Mouse (Mus musculus): ENCODE results near the gene Dyrk1a. TPM values are rescaled to one million over a fixed set of nuclear protein-coding genes. Genes with fewer than 3 reads are reported as not detected.
A peak's percentile ranks its signal among the peaks of the same experiment; 100 is the strongest.

Dyrk1a gene
- polyA plus RNA-seq, 1 experiment from 2014 or later: 13.3 TPM

GRCm38 (mm10) chr16:94533679-94534078, 36.1 kb upstream of the Dyrk1a start:
- H3K4me3 ChIP-seq (ENCODE audit: low read length): no peak overlapping the region
- H3K9me3 ChIP-seq (ENCODE audit: control insufficient read depth, low read length): no peaks in the 10 kb centered on the region
- H3K27me3 ChIP-seq (ENCODE audit: control insufficient read depth, insufficient read depth, low read length): no peaks in the 10 kb centered on the region
- no peak overlapping the region for H3K27ac ChIP-seq (ENCODE audit: low read depth, low read length)
- H3K4me2 ChIP-seq (replicated peaks; ENCODE audit: low read depth, low read length): no peak overlapping the region
- ATAC-seq (ENCODE audit: low FRiP score, low TSS enrichment): no peak
- WGBS: 82% methylated on average over 6 of the region's 6 CpGs
- H3K36me3 ChIP-seq (ENCODE audit: control insufficient read depth, insufficient read depth, low read length): no peaks in the 10 kb centered on the region
- peaks cover 7% of the 10 kb centered on the region; the same call in 1 of the 2 replicates for H3K4me1 ChIP-seq (ENCODE audit: control insufficient read depth, insufficient read depth, low read length)
- no peak overlapping the region for H3K9ac ChIP-seq (ENCODE audit: low read depth, low read length)

GRCm38 (mm10) chr16:94535716-94536115, 34.1 kb upstream of the Dyrk1a start:
- Histone ChIP-seq H3K4me1 (ENCODE audit: control insufficient read depth, insufficient read depth, low read length) (peaks cover 7% of the 10 kb centered on the region; the same call in 1 of the 2 replicates), H3K9me3 (ENCODE audit: control insufficient read depth, low read length) (no peaks in the 10 kb centered on the region), H3K36me3 (ENCODE audit: control insufficient read depth, insufficient read depth, low read length) (no peaks in the 10 kb centered on the region), H3K9ac (ENCODE audit: low read depth, low read length) (no peak overlapping the region), H3K27ac (ENCODE audit: low read depth, low read length) (no peak overlapping the region), H3K4me3 (ENCODE audit: low read length) (no peak overlapping the region), H3K4me2 (replicated peaks; ENCODE audit: low read depth, low read length) (no peak overlapping the region), H3K27me3 (ENCODE audit: control insufficient read depth, insufficient read depth, low read length) (no peaks in the 10 kb centered on the region)
- ATAC-seq (ENCODE audit: low FRiP score, low TSS enrichment): no peak
- 88% methylated on average over 5 of the region's 5 CpGs for WGBS

GRCm38 (mm10) chr16:94536417-94537158, 33.2 kb upstream of the Dyrk1a start:
- Histone ChIP-seq H3K4me1 (ENCODE audit: control insufficient read depth, insufficient read depth, low read length) (peaks cover 7% of the 10 kb centered on the region; the same call in 1 of the 2 replicates), H3K27me3 (ENCODE audit: control insufficient read depth, insufficient read depth, low read length) (no peaks in the 10 kb centered on the region), H3K9ac (ENCODE audit: low read depth, low read length) (no peak overlapping the region), H3K9me3 (ENCODE audit: control insufficient read depth, low read length) (no peaks in the 10 kb centered on the region), H3K4me3 (ENCODE audit: low read length) (no peak overlapping the region), H3K27ac (ENCODE audit: low read depth, low read length) (no peak overlapping the region), H3K4me2 (replicated peaks; ENCODE audit: low read depth, low read length) (no peak overlapping the region; the same call in 1 of the 2 replicates), H3K36me3 (ENCODE audit: control insufficient read depth, insufficient read depth, low read length) (no peaks in the 10 kb centered on the region)
- no peak for ATAC-seq (ENCODE audit: low FRiP score, low TSS enrichment)
- 52% methylated on average over 7 of the region's 7 CpGs for WGBS

GRCm38 (mm10) chr16:94537159-94537527, 32.7 kb upstream of the Dyrk1a start:
- Histone ChIP-seq H3K36me3 (ENCODE audit: control insufficient read depth, insufficient read depth, low read length) (no peaks in the 10 kb centered on the region), H3K27me3 (ENCODE audit: control insufficient read depth, insufficient read depth, low read length) (no peaks in the 10 kb centered on the region), H3K4me1 (ENCODE audit: control insufficient read depth, insufficient read depth, low read length) (peaks cover 7% of the 10 kb centered on the region; the same call in 1 of the 2 replicates), H3K4me2 (replicated peaks; ENCODE audit: low read depth, low read length) (no peak overlapping the region; the same call in 1 of the 2 replicates), H3K27ac (ENCODE audit: low read depth, low read length) (no peak overlapping the region), H3K4me3 (ENCODE audit: low read length) (no peak overlapping the region), H3K9ac (ENCODE audit: low read depth, low read length) (no peak overlapping the region), H3K9me3 (ENCODE audit: control insufficient read depth, low read length) (no peaks in the 10 kb centered on the region)
- 12% methylated on average over 9 of the region's 9 CpGs for WGBS
- peak; percentile 57; the same call in 1 of the 2 replicates for ATAC-seq (ENCODE audit: low FRiP score, low TSS enrichment)

GRCm38 (mm10) chr16:94540140-94540539, 29.7 kb upstream of the Dyrk1a start:
- 96% methylated on average over 9 of the region's 9 CpGs for WGBS
- no peak for ATAC-seq (ENCODE audit: low FRiP score, low TSS enrichment)
- H3K27me3 ChIP-seq (ENCODE audit: control insufficient read depth, insufficient read depth, low read length): no peaks in the 10 kb centered on the region
- peaks cover 7% of the 10 kb centered on the region; the same call in 1 of the 2 replicates for H3K4me1 ChIP-seq (ENCODE audit: control insufficient read depth, insufficient read depth, low read length)
- H3K9me3 ChIP-seq (ENCODE audit: control insufficient read depth, low read length): no peaks in the 10 kb centered on the region
- no peak overlapping the region for H3K9ac ChIP-seq (ENCODE audit: low read depth, low read length)
- H3K36me3 ChIP-seq (ENCODE audit: control insufficient read depth, insufficient read depth, low read length): no peaks in the 10 kb centered on the region
- H3K27ac ChIP-seq (ENCODE audit: low read depth, low read length): no peak overlapping the region
- no peak overlapping the region for H3K4me3 ChIP-seq (ENCODE audit: low read length)
- H3K4me2 ChIP-seq (replicated peaks; ENCODE audit: low read depth, low read length): no peak overlapping the region

GRCm38 (mm10) chr16:94542898-94543297, 26.9 kb upstream of the Dyrk1a start:
- Histone ChIP-seq H3K4me3 (ENCODE audit: low read length) (no peak overlapping the region), H3K27me3 (ENCODE audit: control insufficient read depth, insufficient read depth, low read length) (no peaks in the 10 kb centered on the region), H3K27ac (ENCODE audit: low read depth, low read length) (no peak overlapping the region), H3K36me3 (ENCODE audit: control insufficient read depth, insufficient read depth, low read length) (no peaks in the 10 kb centered on the region), H3K9me3 (ENCODE audit: control insufficient read depth, low read length) (no peaks in the 10 kb centered on the region), H3K4me2 (replicated peaks; ENCODE audit: low read depth, low read length) (no peak overlapping the region), H3K4me1 (ENCODE audit: control insufficient read depth, insufficient read depth, low read length) (no peaks in the 10 kb centered on the region), H3K9ac (ENCODE audit: low read depth, low read length) (no peak overlapping the region)
- no peak for ATAC-seq (ENCODE audit: low FRiP score, low TSS enrichment)
- 83% methylated on average over 8 of the region's 8 CpGs for WGBS

- no peaks in the 10 kb centered on the region for H3K4me1 ChIP-seq (ENCODE audit: control insufficient read depth, insufficient read depth, low read length)
- no peak overlapping the region for H3K4me2 ChIP-seq (replicated peaks; ENCODE audit: low read depth, low read length)
- no peaks in the 10 kb centered on the region for H3K9me3 ChIP-seq (ENCODE audit: control insufficient read depth, low read length)
- H3K27ac ChIP-seq (ENCODE audit: low read depth, low read length): no peak overlapping the region
- WGBS: 62% methylated on average over 11 of the region's 11 CpGs
- no peaks in the 10 kb centered on the region for H3K27me3 ChIP-seq (ENCODE audit: control insufficient read depth, insufficient read depth, low read length)
- no peak for ATAC-seq (ENCODE audit: low FRiP score, low TSS enrichment)
- no peaks in the 10 kb centered on the region for H3K36me3 ChIP-seq (ENCODE audit: control insufficient read depth, insufficient read depth, low read length)
- no peak overlapping the region for H3K4me3 ChIP-seq (ENCODE audit: low read length)
- H3K9ac ChIP-seq (ENCODE audit: low read depth, low read length): no peak overlapping the region
These were observed 25.2 kb upstream of the Dyrk1a start for GRCm38 (mm10) chr16:94544540-94545105.

- H3K36me3 ChIP-seq (ENCODE audit: control insufficient read depth, insufficient read depth, low read length): no peaks in the 10 kb centered on the region
- no peaks in the 10 kb centered on the region for H3K9me3 ChIP-seq (ENCODE audit: control insufficient read depth, low read length)
- no peak overlapping the region for H3K4me3 ChIP-seq (ENCODE audit: low read length)
- no peaks in the 10 kb centered on the region for H3K27me3 ChIP-seq (ENCODE audit: control insufficient read depth, insufficient read depth, low read length)
- ATAC-seq (ENCODE audit: low FRiP score, low TSS enrichment): no peak
- H3K4me2 ChIP-seq (replicated peaks; ENCODE audit: low read depth, low read length): no peak overlapping the region
- no peak overlapping the region for H3K9ac ChIP-seq (ENCODE audit: low read depth, low read length)
- H3K27ac ChIP-seq (ENCODE audit: low read depth, low read length): no peak overlapping the region
- H3K4me1 ChIP-seq (ENCODE audit: control insufficient read depth, insufficient read depth, low read length): no peaks in the 10 kb centered on the region
- WGBS: 55% methylated on average over 8 of the region's 8 CpGs
These were observed 23.8 kb upstream of the Dyrk1a start for GRCm38 (mm10) chr16:94545781-94546562.

GRCm38 (mm10) chr16:94549813-94550212, 20.0 kb upstream of the Dyrk1a start:
- no peak overlapping the region for H3K27ac ChIP-seq (ENCODE audit: low read depth, low read length)
- WGBS: 67% methylated on average over 10 of the region's 10 CpGs
- ATAC-seq (ENCODE audit: low FRiP score, low TSS enrichment): no peak
- H3K4me2 ChIP-seq (replicated peaks; ENCODE audit: low read depth, low read length): no peak overlapping the region
- H3K4me3 ChIP-seq (ENCODE audit: low read length): no peak overlapping the region
- no peaks in the 10 kb centered on the region for H3K27me3 ChIP-seq (ENCODE audit: control insufficient read depth, insufficient read depth, low read length)
- no peaks in the 10 kb centered on the region for H3K36me3 ChIP-seq (ENCODE audit: control insufficient read depth, insufficient read depth, low read length)
- H3K9me3 ChIP-seq (ENCODE audit: control insufficient read depth, low read length): peaks cover 4% of the 10 kb centered on the region; the same call in 1 of the 2 replicates
- H3K4me1 ChIP-seq (ENCODE audit: control insufficient read depth, insufficient read depth, low read length): no peaks in the 10 kb centered on the region
- no peak overlapping the region for H3K9ac ChIP-seq (ENCODE audit: low read depth, low read length)

Data from kidney, embryonic 14.5 days (tissue).